Mouse (Mus musculus) heart, postnatal 36 days (tissue): Measurements from ENCODE around the gene Ube2f. TPM values are rescaled to one million over a fixed set of nuclear protein-coding genes. Genes with fewer than 3 reads are reported as not detected.

Experiments
- DNase-seq, 2 experiments: peaks; one replicate each; pipeline ENCODE4 v3.0.0; 2021 to 2022
- intact Hi-C: fragments of 180-260 bp; cut with DNase I; formaldehyde crosslinking; loops from one replicate; pipeline ENCODE4 v1.15.1; 2025
- total RNA-seq, 2 experiments: library from RNA; stranded (reverse); gene quantifications; 2 replicates each; pipeline ENCODE4 v1.2.3; 2021

Ube2f gene
- 10 to 100 TPM; 45.1 to 50.0 TPM for total RNA-seq

- peak; percentile 87 to 90 for DNase-seq
- intact Hi-C loops = loop anchor here (2.0 to 5.0 kb wide), 2 partner anchors 49 to 148 kb away; partner anchors contain the start of genes Ilkap and Scly
These were observed at the start of gene Ube2f for GRCm38 (mm10) chr1:91249564-91250414. TSS of gene Ube2f (plus strand) at chr1:91250304.

DNA sequence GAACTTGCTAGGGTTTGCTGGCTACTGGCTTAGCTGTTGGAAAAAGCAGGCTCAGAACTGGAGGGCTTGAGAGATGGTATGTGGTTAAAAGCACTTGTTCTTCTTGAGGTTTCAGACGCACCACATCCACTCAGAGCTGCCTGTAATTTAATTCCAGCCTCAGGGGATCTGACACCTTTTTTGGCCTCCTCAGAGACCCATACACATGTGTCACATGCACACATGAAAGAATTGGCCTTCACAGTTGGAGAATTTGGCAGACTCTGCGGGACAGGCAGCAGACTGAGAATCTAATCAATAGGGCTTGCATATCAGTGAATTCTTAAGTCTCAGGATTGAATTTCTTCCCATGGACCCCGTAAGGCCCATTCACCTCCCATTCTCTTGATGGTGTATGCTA, 49.0 kb upstream of the Ube2f start:
- intact Hi-C loops = no loop called here

GRCm38 (mm10) chr1:91204221-91204765, 45.8 kb upstream of the Ube2f start:
- DNase-seq = no peak
- intact Hi-C loops = no loop called here

More for the DNA sequence above, 49.0 kb upstream of the Ube2f start:
- no peak for DNase-seq

DNA sequence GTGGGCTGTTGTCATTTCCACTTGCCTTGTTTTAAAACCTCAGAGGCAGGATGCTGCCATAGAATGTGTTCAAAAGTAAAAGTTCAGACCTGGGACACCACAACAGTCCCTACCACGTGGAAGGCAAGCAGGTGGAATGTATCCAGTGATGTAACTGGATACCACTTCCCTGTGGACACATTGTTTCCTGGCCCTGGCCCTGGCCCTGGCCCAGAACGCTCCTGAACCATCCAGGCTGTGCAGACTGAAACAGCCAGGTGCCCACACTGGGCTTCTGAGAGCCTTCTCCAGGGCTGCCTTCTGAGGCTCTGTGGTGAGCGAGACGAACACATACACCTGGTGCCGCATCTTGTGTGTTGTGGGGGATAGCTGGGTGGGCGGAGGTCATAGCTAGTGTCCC, 44.5 kb upstream of the Ube2f start:
- intact Hi-C loops = no loop called here

GRCm38 (mm10) chr1:91206336-91206735, 43.8 kb upstream of the Ube2f start:
- no peak for DNase-seq
- intact Hi-C loops = no loop called here

More for the DNA sequence above, 44.5 kb upstream of the Ube2f start:
- no peak for DNase-seq

- no peak for DNase-seq
- intact Hi-C loops = no loop called here
These were observed 43.2 kb upstream of the Ube2f start for GRCm38 (mm10) chr1:91206873-91207272.

DNA sequence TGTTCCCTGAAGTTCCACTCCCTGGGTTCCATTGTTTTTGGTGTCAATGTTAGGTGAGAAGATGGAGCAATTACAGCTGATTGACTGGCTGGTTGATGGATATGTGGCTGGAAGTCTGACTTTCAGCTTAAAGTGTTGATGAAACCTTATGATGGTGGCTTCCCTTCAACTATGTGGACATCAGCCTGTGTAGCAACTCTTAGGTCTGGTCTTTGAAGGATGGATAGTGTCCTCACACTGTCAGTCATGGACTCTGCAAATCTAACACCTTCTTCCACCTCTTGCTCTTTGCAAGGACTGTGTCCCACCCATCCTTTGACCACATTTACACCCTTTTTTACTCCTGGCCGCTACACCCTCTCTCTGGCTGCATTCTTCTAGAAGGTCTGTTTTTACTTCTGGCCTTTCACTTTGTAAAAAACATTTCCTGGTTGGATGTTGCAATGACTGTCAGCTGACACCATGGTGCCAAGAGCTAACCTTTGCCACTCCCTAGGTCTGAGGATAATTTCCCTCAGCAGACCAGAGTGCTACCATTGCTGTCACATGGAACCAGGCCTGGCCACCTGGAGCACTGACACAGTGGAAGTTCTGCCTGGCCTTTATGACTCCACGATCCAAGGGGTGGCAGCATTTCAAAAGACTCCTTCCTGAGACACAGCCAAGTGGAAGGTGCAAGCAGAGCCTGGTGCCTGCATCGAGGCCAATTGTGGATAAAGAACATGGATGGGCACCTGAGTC, 42.6 kb upstream of the Ube2f start:
- no peak for DNase-seq
- intact Hi-C loops = no loop called here

DNA sequence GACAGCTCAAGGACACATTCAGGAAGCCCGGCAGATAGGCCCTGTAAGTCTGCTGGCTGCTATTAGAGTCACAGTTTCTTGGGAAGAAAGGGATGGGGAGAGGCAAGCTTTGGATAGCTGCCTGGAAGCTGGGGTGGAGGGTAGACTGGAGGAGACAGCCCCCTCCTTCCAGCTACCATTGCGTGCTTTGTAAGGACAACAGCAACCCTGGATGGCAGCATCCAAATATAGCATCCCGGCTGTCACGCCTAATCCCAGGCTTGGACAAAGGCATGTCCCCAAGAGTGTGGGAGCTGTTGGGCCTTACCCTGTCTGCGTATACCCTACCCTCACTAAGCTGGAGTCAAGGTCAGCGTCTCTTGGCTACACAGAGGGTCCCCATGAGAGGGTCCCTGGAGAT, 40.8 kb upstream of the Ube2f start:
- DNase-seq = peak in 1 of 2 experiments; percentile 40
- intact Hi-C loops = no loop called here

- peak; percentile 68 to 74 for DNase-seq
- intact Hi-C loops = no loop called here
These were observed 40.3 kb upstream of the Ube2f start for GRCm38 (mm10) chr1:91209785-91210184.

DNA sequence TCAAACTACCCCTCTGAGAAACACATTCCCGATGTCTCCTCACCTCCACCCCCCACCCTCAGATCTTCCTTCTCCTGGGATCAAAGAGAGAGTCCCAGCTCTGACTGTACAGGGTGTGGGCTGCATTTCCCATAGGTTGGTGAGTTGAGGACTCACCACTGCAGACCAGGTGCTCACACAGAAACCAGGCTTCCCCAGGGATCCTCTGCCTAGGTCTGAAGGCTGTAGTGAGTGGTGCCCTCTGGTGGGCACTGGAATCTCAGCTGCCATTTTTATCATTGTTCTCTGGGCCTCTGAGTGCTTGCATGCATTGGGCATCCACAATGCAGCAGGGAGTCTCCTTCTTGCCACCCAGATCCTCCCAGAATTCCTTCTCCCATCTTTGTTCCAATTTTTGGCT, 39.0 kb upstream of the Ube2f start:
- peak; percentile 53 to 59 for DNase-seq
- intact Hi-C loops = loop anchor here (1.0 kb wide), 2 partner anchors 32 to 236 kb away; partner anchors contain the start of gene Ramp1

- intact Hi-C loops = loop anchor here (1.0 kb wide), 2 partner anchors 32 to 236 kb away; partner anchors contain the start of gene Ramp1
- peak; percentile 39 to 42 for DNase-seq
These were observed 38.5 kb upstream of the Ube2f start for GRCm38 (mm10) chr1:91211591-91212008.

GRCm38 (mm10) chr1:91215264-91215663, 34.8 kb upstream of the Ube2f start:
- intact Hi-C loops = no loop called here
- no peak for DNase-seq

DNA sequence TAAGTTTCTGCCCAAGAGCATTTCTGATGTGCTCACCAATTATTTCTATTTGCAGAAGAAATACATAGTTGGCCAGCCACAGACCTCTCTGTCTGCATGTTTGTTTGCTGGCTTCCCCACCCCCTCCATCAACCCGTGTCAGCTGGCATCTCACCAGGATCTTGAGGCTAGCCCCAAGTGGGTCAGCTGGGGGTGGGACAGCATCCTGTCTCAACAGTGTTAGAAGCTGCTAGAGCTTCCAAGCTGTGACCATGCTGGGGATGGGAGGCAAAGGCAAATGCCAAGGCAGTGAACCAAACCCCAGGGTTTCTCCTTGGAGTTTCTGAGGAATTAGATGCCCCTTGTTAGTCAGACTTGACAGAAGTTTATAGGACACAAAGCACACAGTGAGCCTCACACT, 34.1 kb upstream of the Ube2f start:
- intact Hi-C loops = no loop called here
- peak in 1 of 2 experiments; percentile 10 for DNase-seq

- intact Hi-C loops = no loop called here
- peak; percentile 23 to 36 for DNase-seq
These were observed 33.4 kb upstream of the Ube2f start for GRCm38 (mm10) chr1:91216504-91217267.

GRCm38 (mm10) chr1:91219641-91220321, 30.3 kb upstream of the Ube2f start:
- no peak for DNase-seq
- intact Hi-C loops = no loop called here

DNA sequence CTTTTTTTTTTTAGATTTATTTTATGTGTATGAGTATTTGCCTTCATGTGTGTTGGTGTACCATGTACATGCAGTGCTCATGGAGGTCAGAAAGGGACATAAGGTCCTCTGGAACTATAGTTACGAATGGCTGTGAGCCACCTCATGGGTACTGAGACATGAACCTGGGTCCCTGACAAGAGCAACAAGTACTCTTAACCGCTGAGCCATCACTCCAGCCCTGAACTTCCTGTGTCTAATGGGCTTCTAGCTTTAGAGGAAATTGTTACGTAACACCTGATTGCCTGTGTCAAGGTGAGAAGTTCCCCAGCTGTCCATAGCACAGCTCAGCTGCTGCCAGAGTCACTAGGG, 29.8 kb upstream of the Ube2f start:
- intact Hi-C loops = no loop called here

DNA sequence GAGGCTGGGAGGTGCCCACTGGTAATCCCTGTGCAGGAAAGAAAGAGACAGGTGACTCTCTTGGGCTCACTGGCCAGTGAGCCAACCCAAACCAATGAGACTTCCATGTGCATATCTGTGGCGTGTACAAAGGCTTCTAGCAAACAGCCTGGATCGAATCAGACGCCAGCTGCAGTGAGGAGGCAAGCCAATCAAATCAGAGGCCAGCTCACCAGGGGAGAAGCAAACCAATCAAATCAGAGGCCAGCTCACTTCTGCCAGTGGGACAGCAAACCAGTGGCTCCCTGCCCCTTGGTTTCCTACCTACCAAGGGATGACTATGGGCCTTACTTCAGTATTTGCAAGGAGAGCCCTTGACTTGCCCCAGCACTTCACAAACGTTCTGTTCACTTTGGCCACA, 23.5 kb upstream of the Ube2f start:
- intact Hi-C loops = no loop called here
- DNase-seq = no peak

More for the DNA sequence above, 29.8 kb upstream of the Ube2f start:
- no peak for DNase-seq

- no peak for DNase-seq
- intact Hi-C loops = no loop called here
These were observed 22.6 kb upstream of the Ube2f start for GRCm38 (mm10) chr1:91227381-91228054.

GRCm38 (mm10) chr1:91231142-91231541, 19.0 kb upstream of the Ube2f start:
- intact Hi-C loops = no loop called here
- no peak for DNase-seq
